Mouse (Mus musculus): ENCODE measurements around the gene Arpc1a. TPM values are rescaled to one million over a fixed set of nuclear protein-coding genes. Genes with fewer than 3 reads are reported as not detected.
"Not testable (repeated sequence)": the region's sequence is repeated elsewhere in the genome, so short reads cannot be mapped to it uniquely, and the experiment has no call there.

Arpc1a gene
- polyA plus RNA-seq (2016; fragmentation: Nextera tagmentation; extraction: Ambion mirVana), result 133 and 149 TPM in 2 replicates

DNA sequence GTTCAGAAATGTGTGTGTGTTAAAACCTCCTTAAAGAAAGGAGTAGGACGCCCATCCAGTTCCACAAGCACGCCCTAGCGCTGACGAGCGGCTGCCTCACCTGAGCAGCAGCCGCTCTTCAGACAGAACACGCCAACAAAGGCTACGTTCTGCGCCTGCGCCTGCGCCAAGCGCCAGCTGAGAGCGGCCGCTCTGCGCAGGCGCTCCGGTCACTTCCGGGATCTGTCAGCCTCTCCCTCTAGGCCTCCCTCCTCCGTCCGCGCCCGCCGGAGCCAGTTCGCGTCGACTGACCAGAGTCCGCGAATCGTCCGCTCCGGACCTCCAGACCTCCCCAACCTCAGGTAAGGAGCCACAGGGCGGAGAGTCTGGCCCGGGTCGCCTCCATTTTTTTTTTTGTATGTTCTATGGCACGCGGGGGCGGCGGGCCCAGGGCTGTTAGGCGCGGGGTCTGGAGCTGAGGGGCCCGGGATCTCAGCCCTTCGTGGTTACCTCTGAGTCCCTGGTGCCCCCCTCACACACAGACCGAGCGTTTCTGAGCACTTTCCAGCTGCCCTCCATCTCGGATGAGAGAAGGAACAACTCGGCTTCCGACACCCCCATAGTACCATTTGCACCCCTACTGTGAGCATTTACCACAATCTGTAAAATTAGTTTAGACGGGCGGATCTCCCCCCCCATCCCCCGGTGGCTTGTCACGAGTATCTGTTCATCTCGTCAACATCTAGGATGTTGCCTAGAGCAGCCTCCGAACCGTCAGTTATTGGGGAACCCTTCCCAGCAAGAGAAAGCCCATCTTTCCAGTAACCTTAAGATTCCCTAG is at the start of gene Arpc1a, which contains the start of gene Kpna7:
Gene Arpc1a, plus strand, starts transcription at position 199 of the 820 bp plus-strand sequence.
Gene Kpna7, minus strand, starts transcription at position 399 of the 820 bp plus-strand sequence.
- Histone ChIP-seq H3K27me3 (ENCODE audit: low read depth, poor library complexity, severe bottlenecking) (no peaks in the 10 kb centered on the region), H3K4me3 (peak within 1 kb of the TSS; percentile 84), H3K4me1 (peaks cover 13% of the 10 kb centered on the region), H3K27ac (replicated peaks) (peak within 1 kb of the TSS; percentile 88), H3K9me3 (replicated peaks) (no peaks in the 10 kb centered on the region; the same call in 1 of the 2 replicates), H3K36me3 (peaks cover 31% of the 10 kb centered on the region)
- WGBS, result 1% methylated on average over 54 of the region's 54 CpGs
- peak; percentile 92 for DNase-seq (ENCODE audit: low spot score)

GRCm38 (mm10) chr5:145041628-145042027 is 42.0 kb upstream of the Arpc1a start:
- Histone ChIP-seq H3K27me3 (ENCODE audit: low read depth, poor library complexity, severe bottlenecking) (no peaks in the 10 kb centered on the region), H3K4me3 (no peak overlapping the region), H3K36me3 (no peaks in the 10 kb centered on the region), H3K4me1 (no peaks in the 10 kb centered on the region), H3K9me3 (replicated peaks) (no peaks in the 10 kb centered on the region), H3K27ac (replicated peaks) (no peak overlapping the region)
- DNase-seq (ENCODE audit: low spot score), result peak; percentile 19
- WGBS, result 44% methylated on average over 4 of the region's 4 CpGs

DNA sequence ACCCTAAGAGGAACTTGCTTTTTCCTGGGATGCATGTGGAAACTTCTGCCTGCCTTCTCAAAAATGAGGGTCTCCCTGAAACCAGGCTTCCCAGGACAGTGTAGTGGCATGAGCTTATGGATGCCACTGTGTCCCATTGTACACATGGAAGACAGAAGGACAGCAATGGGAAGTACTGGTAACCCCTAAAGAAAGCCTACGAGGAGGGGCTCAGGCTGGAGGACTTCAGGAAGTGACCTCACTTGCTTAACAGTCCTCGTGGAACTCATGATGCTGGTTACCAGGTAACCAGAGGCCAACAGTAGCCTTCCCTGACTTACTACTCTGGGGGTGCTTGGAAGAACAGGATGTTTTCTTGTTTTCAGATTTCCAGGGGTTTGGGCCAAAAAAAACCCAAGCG is 40.9 kb upstream of the Arpc1a start, which contains the start of gene 1700018F24Rik:
Gene 1700018F24Rik, plus strand, starts transcription at position 301 of the 400 bp plus-strand sequence.
- H3K9me3 ChIP-seq (replicated peaks); H3K36me3 ChIP-seq; H3K4me3 ChIP-seq; H3K27ac ChIP-seq (replicated peaks); H3K4me1 ChIP-seq; H3K27me3 ChIP-seq (ENCODE audit: low read depth, poor library complexity, severe bottlenecking); DNase-seq (ENCODE audit: low spot score): not testable (repeated sequence)
- 83% methylated on average over 3 of the region's 3 CpGs for WGBS

DNA sequence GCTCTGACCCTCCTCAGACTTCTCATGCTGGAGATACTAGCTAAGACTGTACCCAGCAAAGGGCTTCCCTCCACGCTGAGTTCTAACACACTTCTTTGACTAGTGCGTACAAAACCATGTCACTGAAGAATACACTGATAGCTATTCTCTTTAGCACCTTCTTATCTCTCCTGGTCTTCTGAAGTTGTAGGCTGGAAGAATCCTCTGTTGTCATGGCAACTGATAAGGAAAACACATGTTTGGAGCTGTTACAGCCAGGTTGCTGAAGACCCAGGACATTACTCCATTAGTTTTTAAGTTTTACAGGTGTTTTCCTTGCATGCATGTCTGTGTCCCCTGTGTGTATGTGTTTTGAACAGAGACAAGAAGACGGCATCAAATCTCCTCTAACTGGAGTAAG is 29.4 kb upstream of the Arpc1a start:
- H3K4me3 ChIP-seq; DNase-seq (ENCODE audit: low spot score); H3K27ac ChIP-seq (replicated peaks); H3K4me1 ChIP-seq; H3K9me3 ChIP-seq (replicated peaks); H3K36me3 ChIP-seq; H3K27me3 ChIP-seq (ENCODE audit: low read depth, poor library complexity, severe bottlenecking): not testable (repeated sequence)
- 84% methylated on average over 3 of the region's 3 CpGs for WGBS

- no peaks in the 10 kb centered on the region for H3K4me1 ChIP-seq
- H3K27me3 ChIP-seq (ENCODE audit: low read depth, poor library complexity, severe bottlenecking), result no peaks in the 10 kb centered on the region
- H3K4me3 ChIP-seq, result no peak overlapping the region
- DNase-seq (ENCODE audit: low spot score), result no peak
- H3K36me3 ChIP-seq, result no peaks in the 10 kb centered on the region
- no peaks in the 10 kb centered on the region for H3K9me3 ChIP-seq (replicated peaks)
- 91% methylated on average over 8 of the region's 8 CpGs for WGBS
- H3K27ac ChIP-seq (replicated peaks), result no peak overlapping the region
These were observed 25.7 kb upstream of the Arpc1a start for GRCm38 (mm10) chr5:145057907-145058306.

- Histone ChIP-seq H3K36me3 (no peaks in the 10 kb centered on the region), H3K4me1 (no peaks in the 10 kb centered on the region), H3K4me3 (no peak overlapping the region), H3K27me3 (ENCODE audit: low read depth, poor library complexity, severe bottlenecking) (no peaks in the 10 kb centered on the region), H3K9me3 (replicated peaks) (no peaks in the 10 kb centered on the region), H3K27ac (replicated peaks) (no peak overlapping the region)
- 89% methylated on average over 7 of the region's 7 CpGs for WGBS
- DNase-seq (ENCODE audit: low spot score), result no peak
These were observed 24.9 kb upstream of the Arpc1a start for GRCm38 (mm10) chr5:145058722-145059121.

GRCm38 (mm10) chr5:145059524-145059923 is 24.1 kb upstream of the Arpc1a start:
- no peak overlapping the region for H3K27ac ChIP-seq (replicated peaks)
- no peaks in the 10 kb centered on the region for H3K27me3 ChIP-seq (ENCODE audit: low read depth, poor library complexity, severe bottlenecking)
- 74% methylated on average over 2 of the region's 2 CpGs for WGBS
- no peaks in the 10 kb centered on the region for H3K4me1 ChIP-seq
- no peak overlapping the region for H3K4me3 ChIP-seq
- no peaks in the 10 kb centered on the region for H3K9me3 ChIP-seq (replicated peaks)
- H3K36me3 ChIP-seq, result no peaks in the 10 kb centered on the region
- DNase-seq (ENCODE audit: low spot score), result no peak

- H3K4me1 ChIP-seq, result no peaks in the 10 kb centered on the region
- WGBS, result 91% methylated on average over 1 of the region's 1 CpGs
- H3K27ac ChIP-seq (replicated peaks), result no peak overlapping the region
- no peaks in the 10 kb centered on the region for H3K9me3 ChIP-seq (replicated peaks)
- H3K36me3 ChIP-seq, result no peaks in the 10 kb centered on the region
- DNase-seq (ENCODE audit: low spot score), result no peak
- H3K27me3 ChIP-seq (ENCODE audit: low read depth, poor library complexity, severe bottlenecking), result no peaks in the 10 kb centered on the region
- H3K4me3 ChIP-seq, result no peak overlapping the region
These were observed 18.8 kb upstream of the Arpc1a start for GRCm38 (mm10) chr5:145064765-145065340.

GRCm38 (mm10) chr5:145068863-145069262 is 14.8 kb upstream of the Arpc1a start:
- Histone ChIP-seq H3K9me3 (replicated peaks) (no peaks in the 10 kb centered on the region), H3K4me1 (no peaks in the 10 kb centered on the region), H3K27ac (replicated peaks) (no peak overlapping the region), H3K36me3 (no peaks in the 10 kb centered on the region), H3K27me3 (ENCODE audit: low read depth, poor library complexity, severe bottlenecking) (no peaks in the 10 kb centered on the region), H3K4me3 (no peak overlapping the region)
- 72% methylated on average over 3 of the region's 3 CpGs for WGBS
- DNase-seq (ENCODE audit: low spot score), result no peak

GRCm38 (mm10) chr5:145069707-145070106 is 13.9 kb upstream of the Arpc1a start:
- peak; percentile 68 for DNase-seq (ENCODE audit: low spot score)
- H3K27ac ChIP-seq (replicated peaks), result no peak overlapping the region
- no peak overlapping the region for H3K4me3 ChIP-seq
- 3% methylated on average over 5 of the region's 5 CpGs for WGBS
- no peaks in the 10 kb centered on the region for H3K4me1 ChIP-seq
- no peaks in the 10 kb centered on the region for H3K27me3 ChIP-seq (ENCODE audit: low read depth, poor library complexity, severe bottlenecking)
- no peaks in the 10 kb centered on the region for H3K36me3 ChIP-seq
- no peaks in the 10 kb centered on the region for H3K9me3 ChIP-seq (replicated peaks)

DNA sequence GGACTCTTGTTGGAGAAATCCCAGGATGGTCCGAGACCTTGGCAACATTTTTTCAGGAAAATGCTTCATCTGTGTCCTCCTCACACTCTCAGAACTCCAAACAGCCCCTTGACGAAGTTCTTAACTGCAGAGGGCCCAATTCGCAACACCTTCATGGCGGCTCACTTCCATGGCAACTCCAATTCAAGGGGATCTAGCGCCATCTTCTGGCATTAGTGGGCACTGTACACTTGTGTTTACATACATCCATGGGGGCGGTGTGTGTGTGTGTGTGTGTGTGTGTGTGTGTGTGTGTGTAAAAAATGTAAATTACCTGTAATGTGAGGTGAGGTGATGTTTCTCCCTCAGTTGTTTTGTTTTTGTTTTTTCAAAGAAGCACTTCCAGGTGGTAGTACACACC is 12.3 kb upstream of the Arpc1a start:
- Histone ChIP-seq H3K9me3 (replicated peaks) (no peaks in the 10 kb centered on the region), H3K36me3 (no peaks in the 10 kb centered on the region), H3K4me3 (no peak overlapping the region), H3K4me1 (no peaks in the 10 kb centered on the region), H3K27ac (replicated peaks) (no peak overlapping the region), H3K27me3 (ENCODE audit: low read depth, poor library complexity, severe bottlenecking) (no peaks in the 10 kb centered on the region)
- 57% methylated on average over 6 of the region's 6 CpGs for WGBS
- DNase-seq (ENCODE audit: low spot score), result no peak

DNA sequence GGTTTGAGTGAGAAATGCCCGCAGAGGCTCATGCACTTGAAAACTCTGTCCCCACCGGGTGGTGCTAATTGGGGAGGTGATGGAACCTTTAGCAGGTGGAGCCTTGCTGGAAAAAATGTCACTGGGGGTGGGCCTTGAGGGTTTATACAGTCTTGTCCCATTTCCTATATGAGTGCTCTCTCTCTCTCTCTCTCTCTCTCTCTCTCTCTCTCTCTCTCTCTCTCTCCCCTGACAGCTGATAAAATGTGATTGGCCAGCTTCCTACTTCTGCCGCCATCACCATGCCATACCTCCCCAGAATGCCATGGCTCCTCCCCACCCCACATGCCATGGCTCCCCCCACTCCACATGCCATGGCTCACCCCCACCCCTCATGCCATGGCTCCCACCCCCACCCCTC is 8.5 kb upstream of the Arpc1a start:
- no peaks in the 10 kb centered on the region for H3K4me1 ChIP-seq
- H3K9me3 ChIP-seq (replicated peaks), result no peaks in the 10 kb centered on the region
- H3K27ac ChIP-seq (replicated peaks), result no peak overlapping the region
- WGBS, result 63% methylated on average over 3 of the region's 3 CpGs
- no peak overlapping the region for H3K4me3 ChIP-seq
- no peaks in the 10 kb centered on the region for H3K36me3 ChIP-seq
- H3K27me3 ChIP-seq (ENCODE audit: low read depth, poor library complexity, severe bottlenecking), result no peaks in the 10 kb centered on the region
- no peak for DNase-seq (ENCODE audit: low spot score)

Data from midbrain, embryonic 10.5 days (tissue).